In the genomic region with DNA sequence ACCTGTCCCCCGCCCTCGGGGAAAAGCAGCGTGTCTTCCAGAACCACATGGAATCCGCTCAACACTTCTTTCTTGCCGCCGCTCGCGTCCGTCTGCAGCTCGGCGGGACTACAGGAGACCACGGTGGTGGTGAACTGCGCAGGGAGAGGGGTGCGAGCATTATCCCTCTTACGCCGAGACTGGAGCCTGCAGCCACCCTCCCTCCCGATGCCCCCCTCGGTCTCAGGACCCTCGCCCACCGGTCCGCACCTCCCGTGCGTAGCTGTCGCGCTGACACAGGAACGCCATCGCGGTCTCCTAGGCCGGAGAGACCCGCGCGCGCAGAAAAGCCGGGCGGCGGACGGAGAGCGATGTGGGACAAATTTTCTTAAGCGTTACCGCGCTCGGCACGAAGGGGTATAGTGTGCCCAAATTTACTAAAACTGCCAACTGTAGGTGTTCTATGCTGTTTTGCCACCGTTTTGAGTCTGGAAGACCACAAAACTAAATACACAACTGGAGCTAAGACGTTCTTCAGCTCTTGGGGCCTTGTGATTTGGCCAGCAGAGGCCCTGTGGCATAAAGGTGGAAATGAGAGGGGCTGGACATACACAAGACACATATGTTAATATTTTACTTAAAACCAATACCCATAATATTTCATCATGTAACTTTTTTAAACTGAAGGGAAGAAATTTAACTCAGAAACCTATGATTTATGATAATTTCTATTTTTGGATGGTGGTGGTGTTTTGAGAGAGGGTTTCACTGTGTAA, we compare ENCODE assay signal across 8 mouse cellular contexts. TPM values are rescaled to one million over a fixed set of nuclear protein-coding genes. Genes with fewer than 3 reads are reported as not detected.
A peak's percentile ranks its signal among the peaks of the same experiment; 100 is the strongest.
DNase-seq lines count a peak whose midpoint lies in the region; ATAC-seq and TF ChIP-seq lines count a peak whose summit lies in the region.

A gene (minus strand): TSS at position 515 of the 755 bp plus-strand sequence.

- peak within 1 kb of the TSS; percentile 83 for H3K4me2 ChIP-seq in heart, embryonic 11.5 days
- H3K4me2 ChIP-seq in kidney, embryonic 15.5 days: peak within 1 kb of the TSS; percentile 80
- peak within 1 kb of the TSS; percentile 68 for H3K4me2 ChIP-seq in limb, embryonic 15.5 days
- H3K4me2 ChIP-seq in midbrain, postnatal 0 days (ENCODE audit: low read depth, low read length, poor library complexity, severe bottlenecking): peak within 1 kb of the TSS; percentile 70

- TF ChIP-seq CTCF in brain, embryonic 14.5 days (IDR thresholded peaks at IDR 0.05; ENCODE audit: borderline replicate concordance, extremely low read depth, insufficient read depth, insufficient read length): no peak
- no peak for TF ChIP-seq CTCF in midbrain, postnatal 0 days (IDR thresholded peaks at IDR 0.05)

- no peaks in the 10 kb centered on the region; the same call in 1 of the 2 replicates for H3K4me1 ChIP-seq in heart, embryonic 11.5 days (ENCODE audit: control insufficient read depth, insufficient read depth, low read length)
- H3K4me1 ChIP-seq in kidney, embryonic 15.5 days: peaks cover 7% of the 10 kb centered on the region
- H3K4me1 ChIP-seq in limb, embryonic 15.5 days: peaks cover 7% of the 10 kb centered on the region
- no peaks in the 10 kb centered on the region for H3K4me1 ChIP-seq in midbrain, postnatal 0 days (ENCODE audit: insufficient read depth, low read length)

- peak within 1 kb of the TSS; percentile 80 for H3K4me3 ChIP-seq in heart, embryonic 11.5 days (ENCODE audit: low read depth, low read length)
- H3K4me3 ChIP-seq in kidney, embryonic 15.5 days (replicated peaks): peak within 1 kb of the TSS; percentile 93
- peak within 1 kb of the TSS; percentile 82 for H3K4me3 ChIP-seq in limb, embryonic 15.5 days
- H3K4me3 ChIP-seq in midbrain, postnatal 0 days (ENCODE audit: low read depth, low read length): peak within 1 kb of the TSS; percentile 74

- H3K36me3 ChIP-seq in heart, embryonic 11.5 days (ENCODE audit: control insufficient read depth, insufficient read depth, low read length): peaks cover 8% of the 10 kb centered on the region; the same call in 1 of the 2 replicates
- H3K36me3 ChIP-seq in kidney, embryonic 15.5 days: peaks cover 17% of the 10 kb centered on the region
- H3K36me3 ChIP-seq in limb, embryonic 15.5 days: peaks cover 15% of the 10 kb centered on the region
- H3K36me3 ChIP-seq in midbrain, postnatal 0 days (ENCODE audit: insufficient read depth, low read length): peaks cover 7% of the 10 kb centered on the region

- peak; percentile 78 for ATAC-seq in erythroblast, adult 5-6 weeks (replicated peaks; ENCODE audit: low FRiP score, poor library complexity, severe bottlenecking)
- ATAC-seq in heart, embryonic 11.5 days (replicated peaks; ENCODE audit: insufficient number of reproducible peaks, low FRiP score, low TSS enrichment): 0 out of 2 replicates have a peak, but pooled peaks have one; percentile 43
- peak; percentile 71 for ATAC-seq in kidney, embryonic 15.5 days (replicated peaks; ENCODE audit: low FRiP score)
- ATAC-seq in limb, embryonic 15.5 days (ENCODE audit: insufficient number of reproducible peaks, low FRiP score, low TSS enrichment, low read depth): peak; percentile 77; the same call in 1 of the 2 replicates
- peak; percentile 82 for ATAC-seq in midbrain, postnatal 0 days (ENCODE audit: low FRiP score)

- no peaks in the 10 kb centered on the region for H3K9me3 ChIP-seq in heart, embryonic 11.5 days (replicated peaks; ENCODE audit: control insufficient read depth, low read length)
- no peaks in the 10 kb centered on the region for H3K9me3 ChIP-seq in kidney, embryonic 15.5 days (replicated peaks)
- H3K9me3 ChIP-seq in limb, embryonic 15.5 days: no peaks in the 10 kb centered on the region
- no peaks in the 10 kb centered on the region for H3K9me3 ChIP-seq in midbrain, postnatal 0 days (ENCODE audit: low read length)

- peak; percentile 86 for DNase-seq in B cell, adult 2 months
- DNase-seq in brain, embryonic 14.5 days (ENCODE audit: low read depth): peak; percentile 95
- DNase-seq in midbrain, postnatal 0 days (ENCODE audit: low spot score): peak; percentile 86
- DNase-seq in spleen, postnatal 14 days (ENCODE audit: low spot score in 2 of 2): peak; percentile 82 to 87

- no peaks in the 10 kb centered on the region for H3K27me3 ChIP-seq in heart, embryonic 11.5 days (ENCODE audit: control insufficient read depth, insufficient read depth, low read length)
- H3K27me3 ChIP-seq in kidney, embryonic 15.5 days: no peaks in the 10 kb centered on the region
- H3K27me3 ChIP-seq in limb, embryonic 15.5 days: no peaks in the 10 kb centered on the region
- H3K27me3 ChIP-seq in midbrain, postnatal 0 days (ENCODE audit: insufficient read depth, low read length): no peaks in the 10 kb centered on the region

- H3K27ac ChIP-seq in heart, embryonic 11.5 days (ENCODE audit: low read depth, low read length): peak within 1 kb of the TSS; percentile 65
- H3K27ac ChIP-seq in kidney, embryonic 15.5 days: peak within 1 kb of the TSS; percentile 70
- peak within 1 kb of the TSS; percentile 82 for H3K27ac ChIP-seq in limb, embryonic 15.5 days
- peak within 1 kb of the TSS; percentile 90 for H3K27ac ChIP-seq in midbrain, postnatal 0 days (ENCODE audit: low read depth, low read length)

- TF ChIP-seq POLR2A in brain, embryonic 14.5 days (IDR thresholded peaks at IDR 0.05; ENCODE audit: borderline replicate concordance, extremely low read depth, insufficient read depth, insufficient read length, poor library complexity, severe bottlenecking): peak; percentile 46; the same call in 1 of the 2 replicates

- H3K9ac ChIP-seq in heart, embryonic 11.5 days (ENCODE audit: low read depth, low read length): peak within 1 kb of the TSS; percentile 92
- H3K9ac ChIP-seq in kidney, embryonic 15.5 days: peak within 1 kb of the TSS; percentile 90
- H3K9ac ChIP-seq in limb, embryonic 15.5 days: peak within 1 kb of the TSS; percentile 81
- peak within 1 kb of the TSS; percentile 88 for H3K9ac ChIP-seq in midbrain, postnatal 0 days (replicated peaks; ENCODE audit: low read length, poor library complexity, severe bottlenecking)

- under 1% methylated on average over 45 of the region's 45 CpGs for WGBS in heart, embryonic 11.5 days (ENCODE audit: insufficient replicate concordance)
- WGBS in kidney, embryonic 15.5 days: under 1% methylated on average over 45 of the region's 45 CpGs
- WGBS in limb, embryonic 15.5 days: 0% methylated on average over 45 of the region's 45 CpGs
- WGBS in midbrain, postnatal 0 days: under 1% methylated on average over 45 of the region's 45 CpGs

RNA-seq across cellular contexts. Expression of the gene that starts here (rescaled TPM):
- 51.3 and 53.6 TPM in 2 replicates for polyA plus RNA-seq in brain, embryonic 14.5 days (2012; rRNA removed)
- total RNA-seq in erythroblast, adult 5-6 weeks (2015; ENCODE audit: low replicate concordance): 2.9 and 5.2 TPM in 2 replicates
- total RNA-seq in erythroblast, adult 5-6 weeks (2017; ENCODE audit: low replicate concordance): 4.6 and 17.4 TPM in 2 replicates
- 49.7 and 52.3 TPM in 2 replicates for polyA plus RNA-seq in heart, embryonic 11.5 days (2014; fragmentation: Nextera tagmentation; extraction: Ambion mirVana)
- polyA plus RNA-seq in kidney, embryonic 15.5 days (2015; fragmentation: Nextera tagmentation; extraction: Ambion mirVana): 83.0 and 87.2 TPM in 2 replicates
- 52.6 and 57.2 TPM in 2 replicates for polyA plus RNA-seq in limb, embryonic 15.5 days (2015; fragmentation: Nextera tagmentation; extraction: Ambion mirVana)
- 67.4 and 78.3 TPM in 2 replicates for total RNA-seq in midbrain, postnatal 0 days (2014; rRNA removed)
- 96.3 and 107 TPM in 2 replicates for polyA plus RNA-seq in midbrain, postnatal 0 days (2015; fragmentation: Nextera tagmentation; extraction: Ambion mirVana)

Comparison
In these comparisons a context has a peak if more than half of its experiments do, and no peak if none do; other contexts are left out.
1. Peak in every context shown above with its lines: DNase-seq, ATAC-seq, H3K4me3 ChIP-seq and H3K27ac ChIP-seq.